Mouse (Mus musculus): ENCODE data around the gene Gm21440. TPM values are rescaled to one million over a fixed set of nuclear protein-coding genes. Genes with fewer than 3 reads are reported as not detected.
"Not testable (repeated sequence)": the region's sequence is repeated elsewhere in the genome, so short reads cannot be mapped to it uniquely, and the experiment has no call there.

The Gm21440 gene
- polyA plus RNA-seq (2012; rRNA removed) = 2.1 and 2.5 TPM in 2 replicates

DNA sequence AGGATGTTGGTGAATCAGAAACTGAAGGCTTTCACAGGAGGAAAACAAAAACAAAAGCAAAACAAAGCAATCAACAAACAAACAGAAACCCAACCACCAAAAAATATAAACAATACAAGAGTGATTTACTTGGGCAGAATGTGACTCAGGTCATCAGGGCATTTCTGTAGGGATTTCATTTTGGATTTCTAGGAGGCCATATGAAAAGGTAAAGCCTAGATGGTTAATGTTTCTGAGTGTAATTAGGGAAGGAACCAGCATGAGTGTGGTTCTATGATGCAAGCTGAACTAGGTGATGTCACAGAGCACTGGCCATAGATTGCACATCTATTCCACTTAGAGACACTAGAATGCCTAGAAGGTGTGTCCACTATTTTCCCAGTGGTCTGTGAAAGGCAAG lies at the start of gene Gm21440, which contains the start of gene Gm21454:
Gene Gm21440, plus strand, starts transcription at position 301 of the 400 bp plus-strand sequence.
Gene Gm21454, plus strand, starts transcription at position 352 of the 400 bp plus-strand sequence.
- not testable (repeated sequence) for H3K4me3 ChIP-seq (ENCODE audit: control insufficient read depth, low read depth, low read length); H3K27ac ChIP-seq (ENCODE audit: control insufficient read depth, insufficient read depth, low read depth, low read length); H3K4me1 ChIP-seq (ENCODE audit: control insufficient read depth, insufficient read depth, low read length); H3K27me3 ChIP-seq (ENCODE audit: control insufficient read depth, insufficient read depth, low read length); H3K36me3 ChIP-seq (ENCODE audit: control insufficient read depth, insufficient read depth, low read length)

DNA sequence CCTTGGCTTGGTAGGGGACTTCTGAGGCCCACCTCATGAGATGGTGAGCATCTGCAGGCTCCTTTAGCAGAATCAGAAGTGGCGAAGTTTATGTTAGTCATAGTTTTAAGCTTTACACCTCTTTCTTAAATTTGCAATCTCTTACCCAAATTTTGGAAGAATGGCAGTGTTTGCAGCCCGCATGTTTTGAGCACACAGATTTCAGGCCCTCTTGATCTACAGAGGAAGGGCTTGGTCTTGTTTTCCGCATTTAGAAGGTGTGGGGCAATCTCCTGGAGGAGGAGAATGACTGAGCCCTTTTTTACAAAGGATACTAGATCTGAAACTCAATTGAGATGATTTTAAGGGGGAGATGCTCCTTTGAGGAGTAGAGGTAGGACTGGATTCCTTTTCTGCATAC lies 28.4 kb upstream of the Gm21440 start, which contains the start of gene Gm21828:
Gene Gm21828, minus strand, starts transcription at position 101 of the 400 bp plus-strand sequence.
- H3K4me3 ChIP-seq (ENCODE audit: control insufficient read depth, low read depth, low read length); H3K4me1 ChIP-seq (ENCODE audit: control insufficient read depth, insufficient read depth, low read length); H3K27ac ChIP-seq (ENCODE audit: control insufficient read depth, insufficient read depth, low read depth, low read length); H3K36me3 ChIP-seq (ENCODE audit: control insufficient read depth, insufficient read depth, low read length); H3K27me3 ChIP-seq (ENCODE audit: control insufficient read depth, insufficient read depth, low read length): not testable (repeated sequence)

Other genes starting within 250 kb of the Gm21440 start
- gene Gm20807, start 209.5 kb upstream of the Gm21440 start, polyA plus RNA-seq (2012; rRNA removed) = 1.7 and 2.9 TPM in 2 replicates
- not detected in 2 replicates for gene Gm21891, start 118.9 kb upstream of the Gm21440 start, polyA plus RNA-seq (2012; rRNA removed)
- 2.2 and 2.8 TPM in 2 replicates for gene Gm21425, start 90.4 kb upstream of the Gm21440 start, polyA plus RNA-seq (2012; rRNA removed)
- not detected in 2 replicates for gene Gm21828, start 28.5 kb upstream of the Gm21440 start, polyA plus RNA-seq (2012; rRNA removed)
- gene Gm21454, start 51 bp downstream of the Gm21440 start, polyA plus RNA-seq (2012; rRNA removed) = 2.5 and 3.1 TPM in 2 replicates
- gene Gm21725, start 96.7 kb downstream of the Gm21440 start, polyA plus RNA-seq (2012; rRNA removed) = not detected in 2 replicates
- not detected in 2 replicates for gene Gm21866, start 213.2 kb downstream of the Gm21440 start, polyA plus RNA-seq (2012; rRNA removed)
- 5.5 TPM in 2 replicates for gene Gm20773, start 241.6 kb downstream of the Gm21440 start, polyA plus RNA-seq (2012; rRNA removed)